Mouse (Mus musculus) limb, embryonic 14.5 days (tissue): ENCODE measurements at regions not wholly inside any gene's neighbourhood (a gene's known extent, or its start where the extent isn't known, plus 50 kb on each side); places are given as distances from the start of the nearest gene placed in this dataset.

Experiments
- ATAC-seq: fragments of 200-750 bp; cut with Nextera tagmentation; 2 replicates; pipeline ENCODE4 v1.8.0; 2017; ENCODE audit warnings: low read depth, moderate number of reproducible peaks, moderate TSS enrichment; ENCODE audit not compliant: low FRiP score
- DNase-seq: peaks from one replicate; pipeline ENCODE4 v3.0.0-alpha.2; 2015; ENCODE audit warnings: low spot score
- H3K27ac ChIP-seq: fragments of 300-500 bp; sonication (generic); replicated peaks from 2 replicates; pipeline ENCODE4 v1.5.1; 2014; ENCODE audit warnings: low read depth, mild to moderate bottlenecking, low read length, moderate library complexity, mixed read lengths
- H3K27me3 ChIP-seq: fragments of 300-500 bp; sonication (generic); 2 replicates; pipeline ENCODE4 v1.6.1; 2014; ENCODE audit warnings: low read length, mixed read lengths; ENCODE audit not compliant: control insufficient read depth, insufficient read depth
- H3K36me3 ChIP-seq: fragments of 300-500 bp; sonication (generic); 2 replicates; pipeline ENCODE4 v1.6.1; 2014; ENCODE audit warnings: mild to moderate bottlenecking, low read length, moderate library complexity, mixed read lengths; ENCODE audit not compliant: control insufficient read depth, insufficient read depth
- H3K4me1 ChIP-seq: fragments of 300-500 bp; sonication (generic); 2 replicates; pipeline ENCODE4 v1.6.1; 2014; ENCODE audit warnings: antibody characterized with exemption, low read length, mixed read lengths; ENCODE audit not compliant: control insufficient read depth, insufficient read depth
- H3K4me2 ChIP-seq: fragments of 300-500 bp; sonication (generic); replicated peaks from 2 replicates; pipeline ENCODE4 v1.6.1; 2014; ENCODE audit warnings: low read depth, mild to moderate bottlenecking, low read length, moderate library complexity; ENCODE audit not compliant: severe bottlenecking
- H3K4me3 ChIP-seq: fragments of 300-500 bp; sonication (generic); replicated peaks from 2 replicates; pipeline ENCODE4 v1.5.1; 2014; ENCODE audit warnings: low read length
- H3K9ac ChIP-seq: fragments of 300-500 bp; sonication (generic); 2 replicates; pipeline ENCODE4 v1.6.1; 2014; ENCODE audit warnings: mild to moderate bottlenecking, low read depth, low read length, moderate library complexity; ENCODE audit not compliant: severe bottlenecking
- H3K9me3 ChIP-seq: fragments of 300-500 bp; sonication (generic); 2 replicates; pipeline ENCODE4 v1.6.1; 2016; ENCODE audit warnings: low read length; ENCODE audit not compliant: control insufficient read depth
- POLR2A ChIP-seq: fragments of 200-500 bp; IDR thresholded peaks from 2 replicates; pipeline ENCODE4 v1.8.0; 2012; ENCODE audit warnings: inconsistent platforms, mild to moderate bottlenecking, moderate library complexity, borderline replicate concordance; ENCODE audit not compliant: insufficient read depth, insufficient read length; ENCODE audit errors: extremely low read depth
- WGBS: fragments of 180-500 bp; shearing (Covaris S2); extraction: QIAGEN DNeasy Blood & Tissue Kit; methylation state at CpG from one replicate; pipeline ENCODE4 v1.1.7; 2014; 5-methylcytosine and 5-hydroxymethylcytosine counted together

- H3K27me3 ChIP-seq = no peaks in the 10 kb centered on the region
- peaks cover 12% of the 10 kb centered on the region for H3K4me1 ChIP-seq
- H3K4me2 ChIP-seq = no peak overlapping the region
- 79% methylated on average over 12 of the region's 12 CpGs for WGBS
- no peaks in the 10 kb centered on the region for H3K36me3 ChIP-seq
- no peak for TF ChIP-seq POLR2A
- no peaks in the 10 kb centered on the region for H3K9me3 ChIP-seq
- DNase-seq = no peak
- H3K4me3 ChIP-seq = no peak overlapping the region
- no peak overlapping the region for H3K27ac ChIP-seq
- no peak for ATAC-seq
- no peak overlapping the region for H3K9ac ChIP-seq
These were observed 173.5 kb upstream of the Ppp2r3a start for GRCm38 (mm10) chr9:101424974-101425670.

GRCm38 (mm10) chr9:101423041-101423440, 171.4 kb upstream of the Ppp2r3a start:
- peaks cover 12% of the 10 kb centered on the region for H3K4me1 ChIP-seq
- WGBS = 47% methylated on average over 5 of the region's 5 CpGs
- DNase-seq (no peak), ATAC-seq (no peak)
- H3K27me3 ChIP-seq = no peaks in the 10 kb centered on the region
- no peak overlapping the region for H3K4me2 ChIP-seq
- no peak overlapping the region for H3K27ac ChIP-seq
- no peaks in the 10 kb centered on the region for H3K9me3 ChIP-seq
- H3K4me3 ChIP-seq = no peak overlapping the region
- no peak overlapping the region for H3K9ac ChIP-seq
- H3K36me3 ChIP-seq = no peaks in the 10 kb centered on the region
- no peak for TF ChIP-seq POLR2A

GRCm38 (mm10) chr9:101422006-101422405, 170.4 kb upstream of the Ppp2r3a start:
- H3K9me3 ChIP-seq = no peaks in the 10 kb centered on the region
- no peaks in the 10 kb centered on the region for H3K27me3 ChIP-seq
- 0 out of 2 replicates have a peak overlapping the region, but pooled peaks have one; percentile 7 for H3K4me2 ChIP-seq
- H3K4me1 ChIP-seq = peaks cover 12% of the 10 kb centered on the region
- no peak for TF ChIP-seq POLR2A
- H3K27ac ChIP-seq = no peak overlapping the region
- H3K9ac ChIP-seq = no peak overlapping the region
- DNase-seq (peak; percentile 69), ATAC-seq (peak; percentile 81)
- whole genome bisulfite sequencing = 26% methylated on average over 11 of the region's 11 CpGs
- no peak overlapping the region for H3K4me3 ChIP-seq
- no peaks in the 10 kb centered on the region for H3K36me3 ChIP-seq

GRCm38 (mm10) chr9:101421136-101421535, 169.5 kb upstream of the Ppp2r3a start:
- DNase-seq (no peak), ATAC-seq (no peak)
- Histone ChIP-seq H3K36me3 (no peaks in the 10 kb centered on the region), H3K9me3 (no peaks in the 10 kb centered on the region), H3K4me2 (no peak overlapping the region), H3K4me1 (peaks cover 12% of the 10 kb centered on the region), H3K27ac (no peak overlapping the region), H3K9ac (no peak overlapping the region), H3K4me3 (no peak overlapping the region), H3K27me3 (no peaks in the 10 kb centered on the region)
- WGBS = 91% methylated on average over 7 of the region's 7 CpGs
- TF ChIP-seq POLR2A = no peak

- DNase-seq = no peak
- WGBS = 86% methylated on average over 4 of the region's 4 CpGs
- Histone ChIP-seq H3K4me1 (peaks cover 12% of the 10 kb centered on the region), H3K9ac (no peak overlapping the region), H3K4me3 (no peak overlapping the region), H3K36me3 (no peaks in the 10 kb centered on the region), H3K4me2 (no peak overlapping the region), H3K9me3 (no peaks in the 10 kb centered on the region), H3K27me3 (no peaks in the 10 kb centered on the region), H3K27ac (no peak overlapping the region)
- TF ChIP-seq POLR2A = no peak
- no peak for ATAC-seq
These were observed 168.6 kb upstream of the Ppp2r3a start for GRCm38 (mm10) chr9:101420181-101420580.
